In genomic region chr6:52045517-52045916, GRCm38 (mm10) we compare ENCODE assay signal across 8 mouse cellular contexts. TPM values are rescaled to one million over a fixed set of nuclear protein-coding genes. Genes with fewer than 3 reads are reported as not detected.
DNase-seq lines count a peak whose midpoint lies in the region; ATAC-seq and TF ChIP-seq lines count a peak whose summit lies in the region.
"Had no signal": no experiment of that assay in that cellular context is flagged by ENCODE, and none has a peak within 500 bp of the region (broad histone marks: within the 10 kb centered on the region; RNA-seq: fewer than 3 reads in every experiment).

No protein-coding gene starts in this region.

- no peaks in the 10 kb centered on the region for H3K36me3 ChIP-seq in kidney, postnatal 0 days (ENCODE audit: insufficient read depth, low read length)
- no peaks in the 10 kb centered on the region for H3K36me3 ChIP-seq in CH12.LX (replicated peaks in 1 of 2; ENCODE audit: control insufficient read depth in 1 of 2, insufficient read depth in 1 of 2, low read length in 1 of 2)
- H3K36me3 ChIP-seq in lung, postnatal 0 days (ENCODE audit: insufficient read depth, low read length): no peaks in the 10 kb centered on the region
- H3K36me3 ChIP-seq: limb, embryonic 15.5 days had no signal

- H3K79me2 ChIP-seq in CH12.LX (replicated peaks; ENCODE audit: control insufficient read depth, extremely low read depth, insufficient read depth, poor library complexity, severe bottlenecking): no peaks in the 10 kb centered on the region

- no peak overlapping the region for H3K4me3 ChIP-seq in kidney, postnatal 0 days (replicated peaks; ENCODE audit: low read depth, low read length)
- no peak overlapping the region for H3K4me3 ChIP-seq in CH12.LX (replicated peaks in 1 of 3; ENCODE audit: low read depth in 2 of 3, low read length in 2 of 3, poor library complexity in 1 of 3)
- no peak overlapping the region for H3K4me3 ChIP-seq in lung, postnatal 0 days (ENCODE audit: low read depth, low read length)
- H3K4me3 ChIP-seq: limb, embryonic 15.5 days had no signal

- no peak overlapping the region for H3K9ac ChIP-seq in kidney, postnatal 0 days (ENCODE audit: low read depth, low read length)
- H3K9ac ChIP-seq in CH12.LX (ENCODE audit: insufficient read depth, low read depth): no peak overlapping the region
- no peak overlapping the region for H3K9ac ChIP-seq in lung, postnatal 0 days (replicated peaks; ENCODE audit: low read depth)
- H3K9ac ChIP-seq: limb, embryonic 15.5 days had no signal

- no peaks in the 10 kb centered on the region for H3K9me3 ChIP-seq in kidney, postnatal 0 days (replicated peaks; ENCODE audit: low read length)
- H3K9me3 ChIP-seq in CH12.LX (replicated peaks; ENCODE audit: low read length): no peaks in the 10 kb centered on the region
- no peaks in the 10 kb centered on the region for H3K9me3 ChIP-seq in lung, postnatal 0 days (ENCODE audit: low read length)
- H3K9me3 ChIP-seq: limb, embryonic 15.5 days had no signal

- TF ChIP-seq POLR2A in CH12.LX (IDR thresholded peaks at IDR 0.05; ENCODE audit: low read depth, low read length): no peak

- no peaks in the 10 kb centered on the region for H3K4me1 ChIP-seq in kidney, postnatal 0 days (replicated peaks; ENCODE audit: insufficient read depth, low read length)
- peaks cover 0 to 8% of the 10 kb centered on the region in 2 experiments; a peak in 1 of 4 replicates for H3K4me1 ChIP-seq in CH12.LX (ENCODE audit: control insufficient read depth in 1 of 2, insufficient read depth in 2 of 2)
- no peaks in the 10 kb centered on the region for H3K4me1 ChIP-seq in lung, postnatal 0 days (ENCODE audit: insufficient read depth, low read depth, low read length)
- H3K4me1 ChIP-seq: limb, embryonic 15.5 days had no signal

- peak; percentile 43 for TF ChIP-seq RAD21 in CH12.LX (IDR thresholded peaks at IDR 0.05; ENCODE audit: low read depth, low read length)

- peak; percentile 25 for DNase-seq in kidney, postnatal 0 days (ENCODE audit: low spot score)
- DNase-seq in kidney, postnatal 14 days: no peak
- DNase-seq in CH12.LX (ENCODE audit: extremely low read depth): peak; percentile 35
- peak; percentile 13 for DNase-seq in MEL-GATA-1-ER (ENCODE audit: extremely low read depth, low read depth)
- no peak for DNase-seq in lung, postnatal 0 days (ENCODE audit: low spot score)
- DNase-seq in frontal cortex, postnatal 10 days (ENCODE audit: low spot score in 2 of 2): no peak

- TF ChIP-seq CTCF in kidney, postnatal 0 days (IDR thresholded peaks at IDR 0.05; ENCODE audit: low read depth): peak; percentile 39; the same call in 1 of the 2 replicates
- peak; percentile 45 to 62 for TF ChIP-seq CTCF in CH12.LX (conservative IDR thresholded peaks at IDR 0.05 in 1 of 2, IDR thresholded peaks at IDR 0.05 in 1 of 2; ENCODE audit: low read depth in 2 of 2, low read length in 2 of 2)
- peak; percentile 54 for TF ChIP-seq CTCF in lung, postnatal 0 days (IDR thresholded peaks at IDR 0.05)

- in situ Hi-C loops in CH12.LX (cut with MboI; ENCODE audit: low pct_ligation_motif_present, low pct_unique_long_range_greater_than_20kb, low sequenced_read_pairs): no loop called here

- WGBS in kidney, postnatal 0 days: 68% methylated on average over 5 of the region's 5 CpGs
- 59% methylated on average over 5 of the region's 5 CpGs for WGBS in lung, postnatal 0 days

- no peak overlapping the region for H3K4me2 ChIP-seq in kidney, postnatal 0 days (ENCODE audit: low read length)
- H3K4me2 ChIP-seq in CH12.LX (ENCODE audit: insufficient read depth, low read depth, poor library complexity, severe bottlenecking): no peak overlapping the region
- no peak overlapping the region for H3K4me2 ChIP-seq in lung, postnatal 0 days (replicated peaks; ENCODE audit: low read depth, low read length)
- H3K4me2 ChIP-seq: limb, embryonic 15.5 days had no signal

- ATAC-seq in kidney, postnatal 0 days (replicated peaks; ENCODE audit: low FRiP score, low read depth): no peak
- ATAC-seq in lung, postnatal 0 days: no peak
- no peak for ATAC-seq in cerebellum, adult (ENCODE audit: insufficient number of reproducible peaks, low FRiP score, low TSS enrichment)

- dilution Hi-C loops in CH12.LX (cut with MboI; ENCODE audit: extremely low pct_ligation_motif_present, extremely low pct_unique_long_range_greater_than_20kb, low sequenced_read_pairs): no loop called here

- no peak for TF ChIP-seq EP300 in CH12.LX (IDR thresholded peaks at IDR 0.05; ENCODE audit: low read length)
- TF ChIP-seq EP300 in lung, postnatal 0 days (IDR thresholded peaks at IDR 0.05): no peak

- no peak overlapping the region for H3K27ac ChIP-seq in kidney, postnatal 0 days
- no peak overlapping the region for H3K27ac ChIP-seq in CH12.LX (ENCODE audit: insufficient read depth, low read depth)
- no peak overlapping the region for H3K27ac ChIP-seq in lung, postnatal 0 days (ENCODE audit: low read length)
- H3K27ac ChIP-seq: limb, embryonic 15.5 days had no signal

- no peaks in the 10 kb centered on the region for H3K27me3 ChIP-seq in kidney, postnatal 0 days (ENCODE audit: insufficient read depth, low read length)
- H3K27me3 ChIP-seq in CH12.LX (replicated peaks): no peaks in the 10 kb centered on the region
- H3K27me3 ChIP-seq in lung, postnatal 0 days (replicated peaks; ENCODE audit: insufficient read depth, low read length): no peaks in the 10 kb centered on the region

TF ChIP-seq in CH12.LX, 34 proteins besides CTCF, POLR2A, EP300 and RAD21:
- TF ChIP-seq CHD2 (IDR thresholded peaks at IDR 0.05; ENCODE audit: low read length): no peak
- no peak for TF ChIP-seq RCOR1 (conservative IDR thresholded peaks at IDR 0.05; ENCODE audit: low read depth, low read length)
- TF ChIP-seq SMC3 (IDR thresholded peaks at IDR 0.05; ENCODE audit: low read depth, low read length): peak; percentile 38
- peak; percentile 75 for TF ChIP-seq BHLHE40 (IDR thresholded peaks at IDR 0.05; ENCODE audit: low read depth, low read length)

RNA-seq across cellular contexts. Expression of gene Skap2, which starts 33.2 kb away (rescaled TPM):
- polyA plus RNA-seq in kidney, postnatal 0 days (2015; fragmentation: Nextera tagmentation; extraction: Ambion mirVana): 35.6 and 37.0 TPM in 2 replicates
- 25.8 and 30.2 TPM in 2 replicates for total RNA-seq in CH12.LX (2012; rRNA removed)
- total RNA-seq in CH12.LX (2014; rRNA removed): 51.9 and 61.0 TPM in 2 replicates
- 76.1 and 85.9 TPM in 2 replicates for polyA plus RNA-seq in CH12.LX (2012; ENCODE audit: insufficient read length, low read depth)
- 78.5 and 82.9 TPM in 2 replicates for polyA plus RNA-seq in lung, postnatal 0 days (2015; fragmentation: Nextera tagmentation; extraction: Ambion mirVana)

Comparison
In these comparisons a context has a peak if more than half of its experiments do, and no peak if none do; other contexts are left out.
1. DNase-seq: peak in kidney, postnatal 0 days (single experiment), CH12.LX (single experiment) and MEL-GATA-1-ER (single experiment); none in kidney, postnatal 14 days (single experiment), lung, postnatal 0 days (single experiment) and frontal cortex, postnatal 10 days (0 of 2).
2. Peak in every context shown above with its lines, with median percentiles within 50 percentile points of each other: CTCF ChIP-seq.